Mouse (Mus musculus): Measurements from ENCODE around the gene Tbc1d2b. TPM values are rescaled to one million over a fixed set of nuclear protein-coding genes. Genes with fewer than 3 reads are reported as not detected.

Gene Tbc1d2b
- total RNA-seq, 1 experiment from 2014 or later = 30.9 TPM

DNA sequence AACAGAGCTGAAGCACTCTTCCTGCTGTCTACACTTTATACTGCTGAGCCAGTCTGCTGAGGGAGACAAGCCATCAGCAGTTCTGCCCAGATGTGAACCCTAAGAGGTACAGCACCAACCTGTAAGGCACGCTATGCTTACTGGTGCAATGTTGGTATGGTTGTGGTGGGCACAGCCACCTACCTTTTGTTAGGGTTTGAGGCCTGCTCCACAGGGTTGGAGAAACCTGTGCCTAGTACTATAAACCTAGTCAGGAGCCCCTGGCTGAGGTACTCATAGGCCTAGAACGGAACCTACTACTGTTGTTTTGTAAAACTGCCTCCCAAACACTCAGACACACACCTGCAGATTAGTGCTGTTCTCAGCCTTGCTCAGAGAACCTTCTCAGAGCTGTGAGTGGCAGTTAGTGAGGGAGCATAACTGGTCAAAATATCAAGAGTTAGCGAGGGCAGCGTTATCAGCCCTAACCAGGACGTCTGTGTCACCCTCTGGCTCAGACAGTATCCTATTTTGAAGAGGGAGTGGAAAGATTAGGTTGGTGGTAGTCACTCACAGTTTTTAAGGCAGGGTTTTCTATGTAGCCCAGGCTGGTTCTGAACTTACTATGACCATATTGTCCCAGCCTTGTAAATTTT, 20.3 kb downstream of the Tbc1d2b start:
- ATAC-seq (replicated peaks in 1 of 2; ENCODE audit: insufficient read depth in 1 of 2, low FRiP score in 2 of 2, low TSS enrichment in 1 of 2, low read depth in 1 of 2, poor library complexity in 2 of 2, severe bottlenecking in 2 of 2) = peak; percentile 30 to 35; a peak in 2 of 4 replicates

DNA sequence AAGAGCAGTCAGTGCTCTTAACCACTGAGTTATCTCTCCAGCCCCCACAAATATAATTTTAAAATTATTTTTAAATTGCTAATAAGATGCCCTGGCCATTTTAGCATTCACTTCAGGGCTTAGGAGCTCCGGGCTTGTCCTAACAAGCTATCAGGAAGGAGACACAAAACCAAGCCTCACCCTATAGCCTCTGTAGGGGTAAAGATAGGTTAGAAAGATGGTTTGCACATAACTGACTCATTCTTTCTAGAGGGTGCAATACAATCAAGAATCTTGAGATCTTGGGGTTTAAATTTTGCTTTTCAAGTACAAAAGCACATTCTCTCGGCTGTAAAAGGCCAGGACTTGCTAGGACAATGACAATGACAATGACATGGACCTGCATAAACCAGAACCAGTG, 21.6 kb downstream of the Tbc1d2b start:
- no peak for ATAC-seq (replicated peaks in 1 of 2; ENCODE audit: insufficient read depth in 1 of 2, low FRiP score in 2 of 2, low TSS enrichment in 1 of 2, low read depth in 1 of 2, poor library complexity in 2 of 2, severe bottlenecking in 2 of 2)

GRCm38 (mm10) chr9:90248326-90248725, 22.3 kb downstream of the Tbc1d2b start:
- ATAC-seq (replicated peaks in 1 of 2; ENCODE audit: insufficient read depth in 1 of 2, low FRiP score in 2 of 2, low TSS enrichment in 1 of 2, low read depth in 1 of 2, poor library complexity in 2 of 2, severe bottlenecking in 2 of 2) = no peak

DNA sequence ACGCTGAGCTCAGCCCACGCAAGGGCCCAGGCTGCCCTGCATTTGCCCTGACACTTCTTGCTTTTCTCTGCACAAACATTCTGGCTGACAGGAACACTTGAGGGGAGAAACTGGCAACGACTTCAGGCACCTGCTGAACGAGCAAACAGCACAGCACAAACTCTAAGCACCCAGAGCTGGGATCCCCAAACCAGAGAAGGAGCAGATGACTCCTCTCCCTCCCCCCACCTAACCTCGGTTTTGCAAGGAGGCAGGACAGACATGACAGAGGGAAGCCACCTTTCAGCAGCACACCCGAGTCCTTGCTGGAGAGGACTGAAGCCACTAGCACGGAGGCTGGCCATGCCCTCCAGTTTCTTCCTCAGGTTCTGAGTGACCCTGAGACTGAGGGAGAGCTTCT, 23.3 kb downstream of the Tbc1d2b start:
- no peak for ATAC-seq (replicated peaks in 1 of 2; ENCODE audit: insufficient read depth in 1 of 2, low FRiP score in 2 of 2, low TSS enrichment in 1 of 2, low read depth in 1 of 2, poor library complexity in 2 of 2, severe bottlenecking in 2 of 2)

GRCm38 (mm10) chr9:90245781-90246180, 24.8 kb downstream of the Tbc1d2b start:
- no peak for ATAC-seq (replicated peaks in 1 of 2; ENCODE audit: insufficient read depth in 1 of 2, low FRiP score in 2 of 2, low TSS enrichment in 1 of 2, low read depth in 1 of 2, poor library complexity in 2 of 2, severe bottlenecking in 2 of 2)

DNA sequence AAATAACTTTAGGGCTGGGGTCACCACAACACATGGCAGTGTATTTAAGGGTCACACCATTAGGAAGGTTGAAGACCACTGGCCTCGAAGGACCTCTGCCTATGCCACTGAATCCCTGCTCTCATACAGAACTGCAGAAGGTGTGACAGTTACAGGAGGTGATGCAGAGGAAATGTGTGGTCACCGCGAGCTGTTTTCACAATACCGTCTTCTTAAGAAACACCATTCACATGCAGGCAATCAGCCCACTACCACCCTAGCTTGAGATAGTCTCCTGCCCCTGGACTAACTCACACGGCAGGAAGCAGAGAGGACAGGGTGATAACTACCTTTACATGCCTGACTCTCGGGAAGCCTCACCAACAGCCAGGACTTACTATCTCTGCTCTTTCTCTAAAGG, 25.4 kb downstream of the Tbc1d2b start:
- peak; percentile 28 to 40; a peak in 3 of 4 replicates for ATAC-seq (replicated peaks in 1 of 2; ENCODE audit: insufficient read depth in 1 of 2, low FRiP score in 2 of 2, low TSS enrichment in 1 of 2, low read depth in 1 of 2, poor library complexity in 2 of 2, severe bottlenecking in 2 of 2)

- peak; percentile 9 to 41; a peak in 3 of 4 replicates for ATAC-seq (replicated peaks in 1 of 2; ENCODE audit: insufficient read depth in 1 of 2, low FRiP score in 2 of 2, low TSS enrichment in 1 of 2, low read depth in 1 of 2, poor library complexity in 2 of 2, severe bottlenecking in 2 of 2)
These were observed 26.1 kb downstream of the Tbc1d2b start for GRCm38 (mm10) chr9:90244301-90245151.

- peak; percentile 59 to 72 for ATAC-seq (replicated peaks in 1 of 2; ENCODE audit: insufficient read depth in 1 of 2, low FRiP score in 2 of 2, low TSS enrichment in 1 of 2, low read depth in 1 of 2, poor library complexity in 2 of 2, severe bottlenecking in 2 of 2)
These were observed 27.7 kb downstream of the Tbc1d2b start for GRCm38 (mm10) chr9:90242855-90243254.

DNA sequence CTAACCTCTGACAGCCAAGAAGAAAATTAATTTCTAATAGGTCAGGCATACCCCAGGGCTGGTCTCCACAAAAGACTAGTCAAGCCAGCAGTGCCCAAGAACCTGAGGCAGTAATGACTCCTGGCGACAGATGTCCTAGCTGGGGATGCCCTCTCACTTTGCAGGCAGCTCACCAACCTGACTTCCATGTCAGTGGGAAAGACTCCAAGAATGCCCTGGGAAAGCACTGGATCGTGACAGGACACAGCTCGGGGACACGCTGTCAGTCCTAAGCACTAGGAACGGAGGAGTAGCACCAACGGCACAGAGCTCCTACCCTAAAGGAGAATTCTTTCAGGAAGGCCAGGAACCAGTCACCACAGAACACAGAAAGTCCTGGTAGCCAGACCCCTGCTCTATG, 28.3 kb downstream of the Tbc1d2b start:
- no peak for ATAC-seq (replicated peaks in 1 of 2; ENCODE audit: insufficient read depth in 1 of 2, low FRiP score in 2 of 2, low TSS enrichment in 1 of 2, low read depth in 1 of 2, poor library complexity in 2 of 2, severe bottlenecking in 2 of 2)

DNA sequence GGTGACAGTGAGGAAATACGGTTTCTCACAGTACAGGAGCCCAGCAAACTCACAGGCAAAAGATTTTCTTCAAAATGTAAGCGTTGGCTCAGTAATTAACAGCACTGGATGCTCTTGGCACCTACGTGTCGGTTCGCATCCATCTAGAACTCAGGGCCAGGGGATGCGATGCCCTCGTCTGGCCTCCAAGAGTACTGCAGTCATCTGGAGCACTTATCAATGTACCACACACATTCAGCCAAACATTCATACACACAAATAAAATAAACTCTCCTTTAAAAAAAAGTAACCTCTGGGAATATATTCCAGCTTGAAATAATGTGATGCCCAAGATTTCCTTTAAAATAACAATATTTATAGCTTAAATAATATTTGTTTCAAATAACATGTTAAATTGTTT, 29.0 kb downstream of the Tbc1d2b start:
- no peak for ATAC-seq (replicated peaks in 1 of 2; ENCODE audit: insufficient read depth in 1 of 2, low FRiP score in 2 of 2, low TSS enrichment in 1 of 2, low read depth in 1 of 2, poor library complexity in 2 of 2, severe bottlenecking in 2 of 2)

DNA sequence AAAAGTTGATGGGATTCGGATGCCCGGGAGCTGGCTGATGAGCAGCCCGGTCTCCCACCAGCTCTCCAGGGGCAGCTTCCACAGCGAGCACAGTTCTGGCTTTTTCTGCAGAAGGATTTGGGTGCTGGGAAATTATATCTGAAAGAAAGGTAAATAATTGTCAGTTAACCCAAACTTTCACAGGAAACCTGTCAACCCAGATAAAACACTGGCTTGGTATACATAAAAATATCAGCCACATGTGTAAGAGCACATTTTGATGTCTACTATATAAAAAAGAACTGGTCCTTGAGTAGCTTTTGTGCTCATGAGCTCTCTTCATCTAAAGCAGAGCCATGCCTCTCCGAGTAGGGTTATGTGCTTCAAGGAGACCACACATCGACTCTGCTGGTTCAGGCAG, 29.6 kb downstream of the Tbc1d2b start:
- ATAC-seq (replicated peaks in 1 of 2; ENCODE audit: insufficient read depth in 1 of 2, low FRiP score in 2 of 2, low TSS enrichment in 1 of 2, low read depth in 1 of 2, poor library complexity in 2 of 2, severe bottlenecking in 2 of 2) = no peak

GRCm38 (mm10) chr9:90240560-90240959, 30.0 kb downstream of the Tbc1d2b start:
- ATAC-seq (replicated peaks in 1 of 2; ENCODE audit: insufficient read depth in 1 of 2, low FRiP score in 2 of 2, low TSS enrichment in 1 of 2, low read depth in 1 of 2, poor library complexity in 2 of 2, severe bottlenecking in 2 of 2) = no peak

DNA sequence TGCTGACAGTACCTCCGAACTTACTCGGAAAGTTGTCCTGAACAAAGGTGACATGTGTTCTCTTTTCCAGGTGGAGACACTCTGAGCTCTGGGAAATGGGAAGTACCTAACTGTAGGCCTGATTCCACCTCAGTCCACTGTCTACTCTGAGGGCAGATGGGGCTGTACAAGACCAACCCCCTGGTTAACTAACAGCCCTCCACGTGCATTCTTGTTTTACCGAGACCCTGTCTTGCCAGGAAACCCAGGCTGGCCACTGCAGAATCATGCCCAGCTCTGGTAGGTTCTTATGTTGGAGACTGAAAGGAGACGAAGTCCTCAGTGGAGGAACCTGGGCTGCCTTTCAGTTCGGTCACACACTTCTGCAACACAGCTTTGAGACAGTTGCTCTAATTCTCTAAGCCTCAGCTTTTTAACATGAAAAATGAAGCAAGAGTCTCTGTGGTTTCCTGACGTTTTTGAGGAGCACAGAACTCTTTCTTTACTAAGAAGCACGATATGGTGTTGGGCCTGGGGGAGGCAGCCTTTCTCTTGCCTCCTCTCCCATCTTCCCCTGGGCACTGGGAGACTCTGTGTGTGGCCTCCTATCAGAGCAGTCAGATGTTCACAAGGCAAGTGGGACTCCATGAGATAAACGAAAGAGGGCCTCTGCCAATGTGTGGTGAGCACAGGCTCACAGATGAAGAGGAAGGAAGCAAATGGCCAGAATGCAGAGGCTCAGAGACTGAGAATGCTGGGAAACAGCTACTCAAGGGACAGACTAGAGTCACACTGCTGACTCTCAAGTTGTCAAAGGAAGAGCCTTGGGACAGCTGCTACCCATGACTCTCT, 33.2 kb downstream of the Tbc1d2b start:
- ATAC-seq (replicated peaks in 1 of 2; ENCODE audit: insufficient read depth in 1 of 2, low FRiP score in 2 of 2, low TSS enrichment in 1 of 2, low read depth in 1 of 2, poor library complexity in 2 of 2, severe bottlenecking in 2 of 2) = peak; percentile 70 to 73

- no peak for ATAC-seq (replicated peaks in 1 of 2; ENCODE audit: insufficient read depth in 1 of 2, low FRiP score in 2 of 2, low TSS enrichment in 1 of 2, low read depth in 1 of 2, poor library complexity in 2 of 2, severe bottlenecking in 2 of 2)
These were observed 33.8 kb downstream of the Tbc1d2b start for GRCm38 (mm10) chr9:90236817-90237216.

DNA sequence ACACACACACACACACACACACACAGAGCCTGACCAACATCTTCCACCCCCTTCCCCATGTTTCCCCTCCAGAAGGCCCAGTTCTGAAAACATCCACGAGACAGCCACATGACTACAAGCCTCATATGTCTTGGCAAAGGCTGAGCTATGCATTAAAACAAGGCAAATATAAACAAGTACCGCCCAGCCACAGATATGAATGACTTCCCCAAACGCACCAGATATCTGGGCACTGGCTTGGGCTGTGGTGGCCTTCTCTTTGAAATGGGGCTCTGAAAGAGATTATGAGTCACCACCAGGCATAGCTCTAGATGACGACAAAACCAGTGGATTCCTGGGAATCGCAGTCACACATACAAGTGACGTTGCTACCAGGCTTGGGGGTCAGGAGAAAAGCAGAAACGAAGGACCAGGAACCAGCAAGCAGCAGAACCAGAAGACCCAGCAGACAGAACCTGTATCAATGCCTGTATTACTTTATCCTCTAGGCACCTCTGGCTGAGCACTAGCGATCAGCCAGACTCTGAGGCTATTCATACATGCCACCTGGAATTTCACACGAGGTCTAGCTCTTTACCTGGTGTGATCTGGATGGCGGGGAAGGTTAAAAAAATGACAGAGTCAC, 35.2 kb downstream of the Tbc1d2b start:
- ATAC-seq (replicated peaks in 1 of 2; ENCODE audit: insufficient read depth in 1 of 2, low FRiP score in 2 of 2, low TSS enrichment in 1 of 2, low read depth in 1 of 2, poor library complexity in 2 of 2, severe bottlenecking in 2 of 2) = peak; percentile 8 to 19; a peak in 3 of 4 replicates

DNA sequence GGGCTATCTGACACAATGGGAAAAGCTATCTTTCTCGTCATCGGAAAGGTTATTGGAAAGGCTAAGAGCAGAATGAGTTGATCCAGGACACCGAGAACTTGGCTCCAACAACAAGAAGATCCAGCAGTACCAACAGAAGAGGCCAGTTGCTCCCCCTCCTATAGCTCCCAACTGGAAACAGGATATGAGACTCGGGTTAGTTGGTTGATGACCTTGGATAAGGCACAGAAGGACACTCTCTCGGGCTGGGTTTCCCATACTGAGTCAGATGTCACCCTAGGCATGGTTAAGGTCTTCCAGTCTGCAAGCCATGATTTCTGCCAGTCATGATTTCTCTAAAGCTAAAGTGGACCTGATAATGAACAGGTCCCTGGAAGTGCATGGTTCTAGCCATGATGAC, 35.8 kb downstream of the Tbc1d2b start:
- ATAC-seq (replicated peaks in 1 of 2; ENCODE audit: insufficient read depth in 1 of 2, low FRiP score in 2 of 2, low TSS enrichment in 1 of 2, low read depth in 1 of 2, poor library complexity in 2 of 2, severe bottlenecking in 2 of 2) = no peak

GRCm38 (mm10) chr9:90233906-90234419, 36.6 kb downstream of the Tbc1d2b start:
- ATAC-seq (replicated peaks in 1 of 2; ENCODE audit: insufficient read depth in 1 of 2, low FRiP score in 2 of 2, low TSS enrichment in 1 of 2, low read depth in 1 of 2, poor library complexity in 2 of 2, severe bottlenecking in 2 of 2) = no peak

All from hematopoietic stem cell, adult 5-6 weeks (primary cell).